Mouse (Mus musculus) lung, embryonic 16.5 days (tissue): ENCODE data around the gene Gm9045. TPM values are rescaled to one million over a fixed set of nuclear protein-coding genes. Genes with fewer than 3 reads are reported as not detected.

Experiments used
- ATAC-seq: fragments of 200-750 bp; cut with Nextera tagmentation; 2 replicates; pipeline ENCODE4 v1.8.0; 2017; ENCODE audit warnings: low read depth, mild to moderate bottlenecking, moderate library complexity
- H3K27ac ChIP-seq: fragments of 300-500 bp; sonication (generic); 2 replicates; pipeline ENCODE4 v1.5.1; 2014; ENCODE audit warnings: mild to moderate bottlenecking, control low read depth, low read length
- H3K27me3 ChIP-seq: fragments of 300-500 bp; sonication (generic); 2 replicates; pipeline ENCODE4 v1.6.1; 2014; ENCODE audit warnings: low read depth, low read length, mixed read lengths; ENCODE audit not compliant: control insufficient read depth, insufficient read depth
- H3K36me3 ChIP-seq: fragments of 300-500 bp; sonication (generic); 2 replicates; pipeline ENCODE4 v1.6.1; 2014; ENCODE audit warnings: low read length; ENCODE audit not compliant: control insufficient read depth, insufficient read depth
- H3K4me1 ChIP-seq: fragments of 300-500 bp; sonication (generic); replicated peaks from 2 replicates; pipeline ENCODE4 v1.6.1; 2014; ENCODE audit warnings: low read length, mixed read lengths; ENCODE audit not compliant: control insufficient read depth, insufficient read depth
- H3K4me2 ChIP-seq: fragments of 300-500 bp; sonication (generic); 2 replicates; pipeline ENCODE4 v1.6.1; 2014; ENCODE audit warnings: low read depth, low read length, control low read depth
- H3K4me3 ChIP-seq: fragments of 300-500 bp; sonication (generic); 2 replicates; pipeline ENCODE4 v1.5.1; 2014; ENCODE audit warnings: mild to moderate bottlenecking, low read length, control low read depth
- H3K9ac ChIP-seq: fragments of 300-500 bp; sonication (generic); 2 replicates; pipeline ENCODE4 v1.6.1; 2014; ENCODE audit warnings: low read length, control low read depth
- H3K9me3 ChIP-seq: fragments of 300-500 bp; sonication (generic); 2 replicates; pipeline ENCODE4 v1.6.1; 2016; ENCODE audit warnings: low read length; ENCODE audit not compliant: control insufficient read depth
- whole genome bisulfite sequencing: fragments of 180-500 bp; shearing (Covaris S2); extraction: QIAGEN DNeasy Blood & Tissue Kit; methylation state at CpG from one replicate; pipeline ENCODE4 v1.1.7; 2014; 5-methylcytosine and 5-hydroxymethylcytosine counted together
- polyA plus RNA-seq: library from polyadenylated mRNA; unstranded; fragments of >200 nt; fragmentation: Nextera tagmentation; extraction: Ambion mirVana; gene quantifications from 2 replicates; pipeline ENCODE4 v1.2.1, GENCODE M21; 2015

Gene Gm9045
- polyA plus RNA-seq, 1 experiment from 2014 or later: 0.06 TPM

DNA sequence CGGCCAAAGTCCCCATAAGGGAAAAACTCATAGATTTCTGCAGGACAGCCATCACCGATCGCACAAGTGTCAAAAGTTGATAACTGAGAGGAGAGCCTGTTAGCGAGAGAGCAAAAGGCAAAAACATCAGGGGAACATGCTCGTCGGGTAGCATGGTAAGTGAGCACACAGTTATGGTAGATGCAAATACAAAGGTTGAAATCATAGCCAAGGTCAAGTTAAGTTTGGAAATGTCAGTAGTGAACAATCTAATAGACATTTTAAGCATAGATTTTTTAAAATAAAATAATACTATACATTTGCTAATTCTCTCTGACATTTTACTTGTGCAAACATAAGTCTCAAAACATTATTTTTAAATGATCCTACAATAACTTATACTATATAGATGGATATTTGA lies 42.7 kb downstream of the Gm9045 start, which contains the start of gene Iltifb:
Gene Iltifb, minus strand, starts transcription at position 101 of the 400 bp plus-strand sequence.
- Histone ChIP-seq H3K4me1 (no peaks in the 10 kb centered on the region), H3K36me3 (no peaks in the 10 kb centered on the region), H3K4me3 (no peak within 1 kb of the TSS), H3K27me3 (no peaks in the 10 kb centered on the region), H3K27ac (no peak within 1 kb of the TSS), H3K9me3 (no peaks in the 10 kb centered on the region), H3K4me2 (no peak within 1 kb of the TSS), H3K9ac (no peak within 1 kb of the TSS)
- whole genome bisulfite sequencing: 75% methylated on average over 6 of the region's 6 CpGs
- ATAC-seq: no peak

Other genes with a start within 250 kb of the Gm9045 start
- 42.8 and 44.5 TPM in 2 replicates for gene Mdm1, start 196.0 kb downstream of the Gm9045 start, polyA plus RNA-seq
- gene Il22, start 132.9 kb downstream of the Gm9045 start, polyA plus RNA-seq: not detected in 2 replicates
- not detected in 2 replicates for gene Gm32717, start 97.1 kb downstream of the Gm9045 start, polyA plus RNA-seq
- not detected in 2 replicates for gene Gm32802, start 79.1 kb downstream of the Gm9045 start, polyA plus RNA-seq
- not detected in 2 replicates for gene Iltifb, start 42.8 kb downstream of the Gm9045 start, polyA plus RNA-seq
- not detected in 2 replicates for gene Gm9040, start 10.9 kb downstream of the Gm9045 start, polyA plus RNA-seq
- gene Gm9044, start 5.4 kb downstream of the Gm9045 start, polyA plus RNA-seq: not detected in 2 replicates
- gene Gm9046, start 5.4 kb upstream of the Gm9045 start, polyA plus RNA-seq: not detected in 2 replicates
- gene Gm9048, start 10.8 kb upstream of the Gm9045 start, polyA plus RNA-seq: not detected in 2 replicates
- 0.06 TPM in 1 of 2 replicates, not detected in the other for gene Gm9049, start 16.3 kb upstream of the Gm9045 start, polyA plus RNA-seq
- gene Ifng, start 103.2 kb upstream of the Gm9045 start, polyA plus RNA-seq: not detected in 2 replicates